Mouse (Mus musculus): ENCODE measurements around the gene Kng1.
"Not testable (repeated sequence)": the region's sequence is repeated elsewhere in the genome, so short reads cannot be mapped to it uniquely, and the experiment has no call there.

Kng1 gene

GRCm38 (mm10) chr16:23094136-23094535 is 36.5 kb downstream of the Kng1 start:
- no peak for DNase-seq (ENCODE audit: low read depth, low spot score)

- not testable (repeated sequence) for DNase-seq (ENCODE audit: low read depth, low spot score)
These were observed 37.9 kb downstream of the Kng1 start for GRCm38 (mm10) chr16:23095581-23095980.

GRCm38 (mm10) chr16:23096886-23097285 is 39.2 kb downstream of the Kng1 start:
- not testable (repeated sequence) for DNase-seq (ENCODE audit: low read depth, low spot score)

- peak; percentile 65 for DNase-seq (ENCODE audit: low read depth, low spot score)
These were observed 39.8 kb downstream of the Kng1 start for GRCm38 (mm10) chr16:23097290-23098104.

GRCm38 (mm10) chr16:23098105-23098452 is 40.4 kb downstream of the Kng1 start:
- not testable (repeated sequence) for DNase-seq (ENCODE audit: low read depth, low spot score)

- DNase-seq (ENCODE audit: low read depth, low spot score) = no peak
These were observed 42.0 kb downstream of the Kng1 start for GRCm38 (mm10) chr16:23099632-23100031.

- no peak for DNase-seq (ENCODE audit: low read depth, low spot score)
These were observed 42.5 kb downstream of the Kng1 start for GRCm38 (mm10) chr16:23100099-23100575.

- DNase-seq (ENCODE audit: low read depth, low spot score) = no peak
These were observed 42.9 kb downstream of the Kng1 start for GRCm38 (mm10) chr16:23100613-23101012.

- no peak for DNase-seq (ENCODE audit: low read depth, low spot score)
These were observed 44.8 kb downstream of the Kng1 start for GRCm38 (mm10) chr16:23102340-23103037.

- no peak for DNase-seq (ENCODE audit: low read depth, low spot score)
These were observed 45.5 kb downstream of the Kng1 start for GRCm38 (mm10) chr16:23103038-23103745.

GRCm38 (mm10) chr16:23103841-23104240 is 46.2 kb downstream of the Kng1 start:
- DNase-seq (ENCODE audit: low read depth, low spot score) = no peak

GRCm38 (mm10) chr16:23106121-23106520 is 48.5 kb downstream of the Kng1 start:
- no peak for DNase-seq (ENCODE audit: low read depth, low spot score)

GRCm38 (mm10) chr16:23107231-23107942 is 49.7 kb downstream of the Kng1 start, which contains the start of gene Eif4a2:
TSS of gene Eif4a2 (plus strand) at chr16:23107444.
- peak; percentile 99 for DNase-seq (ENCODE audit: low read depth, low spot score)

- DNase-seq (ENCODE audit: low read depth, low spot score) = peak; percentile 93
These were observed 50.5 kb downstream of the Kng1 start for GRCm38 (mm10) chr16:23107946-23108759.

GRCm38 (mm10) chr16:23108943-23109342 is 51.3 kb downstream of the Kng1 start:
- DNase-seq (ENCODE audit: low read depth, low spot score) = no peak

GRCm38 (mm10) chr16:23109350-23110280 is 52.0 kb downstream of the Kng1 start:
- DNase-seq (ENCODE audit: low read depth, low spot score) = no peak

- DNase-seq (ENCODE audit: low read depth, low spot score) = no peak
These were observed 54.7 kb downstream of the Kng1 start for GRCm38 (mm10) chr16:23112348-23112747.

GRCm38 (mm10) chr16:23112861-23113435 is 55.3 kb downstream of the Kng1 start:
- no peak for DNase-seq (ENCODE audit: low read depth, low spot score)

GRCm38 (mm10) chr16:23113903-23114302 is 56.2 kb downstream of the Kng1 start:
- DNase-seq (ENCODE audit: low read depth, low spot score) = no peak
